Mouse (Mus musculus) stomach, postnatal 0 days (tissue): Measurements from ENCODE around the gene Exoc6.

Experiments used
- CTCF ChIP-seq: IDR thresholded peaks from 2 replicates; pipeline ENCODE4 v1.5.1; 2016; ENCODE audit warnings: antibody characterized with exemption, low read depth, mild to moderate bottlenecking, moderate library complexity
- EP300 ChIP-seq: optimal IDR thresholded peaks from 2 replicates; pipeline ENCODE3; 2016; ENCODE audit warnings: antibody characterized with exemption

- TF ChIP-seq EP300 (no peak), CTCF (peak; percentile 69)
These were observed 137.0 kb downstream of the Exoc6 start for GRCm38 (mm10) chr19:37686941-37687850.
